Mouse (Mus musculus) ES-Bruce4 (cell line): ENCODE measurements at regions not wholly inside any gene's neighbourhood (a gene's known extent, or its start where the extent isn't known, plus 50 kb on each side); places are given as distances from the start of the nearest gene placed in this dataset.

Source experiments
- CTCF ChIP-seq: IDR thresholded peaks from one replicate; pipeline ENCODE4 v1.8.1; 2011; ENCODE audit warnings: low read depth, low read length
- POLR2A ChIP-seq: IDR thresholded peaks from one replicate; pipeline ENCODE4 v1.8.1; 2011; ENCODE audit warnings: low read length; ENCODE audit not compliant: insufficient read depth

DNA sequence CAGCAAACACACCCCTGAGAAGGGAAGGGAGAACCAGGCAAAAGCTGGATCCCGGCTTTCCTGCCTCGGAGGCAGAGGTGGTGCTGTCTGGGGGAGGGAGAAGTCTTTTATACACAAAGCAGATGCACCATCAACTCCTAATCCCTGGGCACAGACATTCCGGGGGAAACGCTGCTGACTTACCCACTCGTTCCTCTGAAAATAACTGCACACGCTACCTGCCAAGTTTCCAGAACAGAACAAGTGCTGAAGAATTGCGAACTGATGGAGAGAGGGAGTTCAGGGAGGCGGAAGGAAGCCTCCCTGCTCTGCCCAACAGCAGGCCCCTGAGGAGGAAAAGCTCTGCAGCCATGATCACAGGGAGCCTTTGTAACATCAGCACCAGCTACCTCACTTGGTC lies 68.1 kb upstream of the Grin2a start:
- no peak for TF ChIP-seq CTCF
- no peak for TF ChIP-seq POLR2A
